Mouse (Mus musculus) spleen, postnatal 36 days (tissue): ENCODE results near the gene Olfr1360.
"Not testable (repeated sequence)": the region's sequence is repeated elsewhere in the genome, so short reads cannot be mapped to it uniquely, and the experiment has no call there.

Experiments used
- DNase-seq, 2 experiments: peaks; one replicate each; pipeline ENCODE4 v3.0.0; 2022; ENCODE audit warnings: low spot score in 2 of 2, mixed read lengths in 1 of 2

The Olfr1360 gene

DNA sequence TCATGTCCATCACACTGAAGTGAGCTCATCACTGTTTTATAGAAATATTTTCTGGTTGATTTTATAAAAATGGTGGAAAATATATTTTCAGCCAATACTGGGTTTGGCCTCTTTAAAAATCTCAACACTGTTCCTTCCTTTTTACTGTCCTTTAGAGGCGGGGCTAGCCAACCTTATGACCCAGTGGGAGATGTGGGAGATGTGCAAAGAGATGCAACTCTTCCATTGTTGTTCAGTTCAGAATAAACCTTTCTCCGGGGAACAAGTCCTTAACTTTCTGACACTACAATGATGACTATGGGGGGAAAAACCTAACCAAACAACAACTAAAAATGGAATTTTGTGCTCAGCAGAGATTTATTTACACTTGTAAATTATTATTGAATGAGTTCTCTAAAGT, at the start of gene Olfr1360:
Gene Olfr1360 (minus strand): TSS at position 101 of the 400 bp plus-strand sequence.
- DNase-seq, result no peak

DNA sequence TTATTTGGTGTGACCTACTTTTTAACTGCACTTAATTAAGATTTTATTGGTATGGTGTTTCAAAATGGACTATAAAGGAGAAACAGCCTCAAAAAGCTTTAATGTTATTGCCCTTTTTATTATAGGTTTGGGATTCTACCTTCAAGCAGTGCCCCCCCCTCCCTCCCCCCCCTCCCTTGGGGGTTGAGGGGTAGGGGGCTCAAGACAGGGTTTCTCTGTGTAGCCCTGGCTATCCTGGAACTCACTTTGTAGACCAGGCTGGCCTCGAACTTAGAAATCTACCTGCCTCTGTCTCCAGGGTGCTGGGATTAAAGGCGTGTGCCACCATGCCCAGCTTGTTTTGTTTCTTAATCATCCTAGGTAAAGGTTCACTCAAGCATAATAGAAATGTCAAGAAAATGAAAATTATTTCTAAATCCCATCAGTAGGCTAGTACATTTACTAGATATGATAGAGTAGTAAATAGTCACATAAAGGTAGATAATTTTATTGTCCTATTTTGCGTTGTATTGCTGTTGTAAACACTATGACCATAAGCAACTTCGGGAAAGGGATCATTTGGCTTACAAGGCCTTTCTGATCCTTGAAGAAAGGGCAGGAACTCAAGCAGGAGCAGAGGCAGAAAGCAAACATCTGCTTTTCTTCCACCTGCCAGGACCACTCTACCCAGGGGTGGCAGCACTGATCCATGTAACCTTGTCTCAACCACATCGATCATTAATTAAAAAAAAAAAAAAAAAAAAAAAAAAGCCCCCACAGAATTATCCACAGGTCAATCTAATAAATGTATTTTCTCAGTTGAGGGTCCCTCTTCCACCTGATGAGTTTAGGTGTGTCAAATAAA, 46.0 kb upstream of the Olfr1360 start:
- DNase-seq, result no peak

DNA sequence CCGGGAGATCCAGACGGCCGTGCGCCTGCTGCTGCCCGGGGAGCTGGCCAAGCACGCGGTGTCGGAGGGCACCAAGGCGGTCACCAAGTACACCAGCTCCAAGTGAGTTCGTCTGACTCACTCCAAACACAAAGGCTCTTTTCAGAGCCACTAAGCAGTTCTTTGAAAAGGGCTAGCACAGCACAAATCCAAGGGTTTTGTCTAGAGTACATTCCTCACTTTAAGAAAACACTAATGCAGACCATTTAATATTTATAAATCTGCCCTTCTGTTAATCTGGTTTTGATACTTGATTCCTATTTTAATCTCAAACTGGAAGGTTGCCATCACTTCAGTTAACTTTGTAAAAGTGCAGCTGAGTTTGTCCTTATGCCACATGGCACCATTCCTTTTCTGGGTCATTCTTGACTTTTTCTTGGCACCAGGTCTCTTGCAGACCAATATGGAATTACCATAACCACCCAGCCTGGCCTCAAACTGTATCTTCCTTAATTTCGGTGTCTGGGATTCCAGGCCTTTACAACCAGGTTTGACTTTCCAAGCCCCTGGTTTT, 45.2 kb upstream of the Olfr1360 start:
- no peak for DNase-seq

- DNase-seq, result peak; percentile 73 to 85
Observed at GRCm38 (mm10) chr13:21721757-21722372, 44.7 kb upstream of the Olfr1360 start, which contains the start of gene Hist1h2bm. TSS of gene Hist1h2bm (plus strand) at chr13:21722044.

- not testable (repeated sequence) for DNase-seq
Observed at GRCm38 (mm10) chr13:21721107-21721756, 44.0 kb upstream of the Olfr1360 start.

GRCm38 (mm10) chr13:21718381-21719080, 41.3 kb upstream of the Olfr1360 start:
- no peak for DNase-seq

DNA sequence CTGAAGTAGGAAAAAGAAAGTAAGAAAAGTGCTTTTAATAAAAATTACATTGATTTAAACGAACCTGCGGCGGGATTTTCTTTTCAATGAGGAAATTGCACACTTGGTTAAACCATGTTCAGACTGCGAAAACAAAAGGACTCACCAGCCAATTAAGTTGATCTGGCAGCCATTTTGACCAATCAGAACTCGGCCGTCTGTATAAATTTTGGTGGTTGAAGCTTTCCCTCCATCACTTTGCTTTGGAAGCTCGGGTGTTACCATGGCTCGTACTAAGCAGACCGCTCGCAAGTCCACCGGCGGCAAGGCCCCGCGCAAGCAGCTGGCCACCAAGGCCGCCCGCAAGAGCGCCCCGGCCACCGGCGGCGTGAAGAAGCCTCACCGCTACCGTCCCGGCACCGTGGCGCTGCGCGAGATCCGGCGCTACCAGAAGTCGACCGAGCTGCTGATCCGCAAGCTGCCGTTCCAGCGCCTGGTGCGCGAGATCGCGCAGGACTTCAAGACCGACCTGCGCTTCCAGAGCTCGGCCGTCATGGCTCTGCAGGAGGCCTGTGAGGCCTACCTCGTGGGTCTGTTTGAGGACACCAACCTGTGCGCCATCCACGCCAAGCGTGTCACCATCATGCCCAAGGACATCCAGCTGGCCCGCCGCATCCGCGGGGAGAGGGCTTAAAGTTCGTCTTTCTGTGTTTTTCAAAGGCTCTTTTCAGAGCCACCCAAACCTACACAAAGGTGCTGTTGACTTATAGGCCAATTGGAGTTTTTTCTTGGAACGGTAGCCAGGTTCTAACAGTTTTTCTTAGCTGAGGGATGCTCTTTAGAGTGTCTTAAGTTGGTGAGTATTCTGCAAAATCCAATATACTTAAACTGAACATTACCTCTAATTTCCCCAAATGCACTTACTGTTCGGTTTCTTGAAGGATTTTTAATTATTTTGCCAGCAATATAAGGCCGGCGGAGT, 40.5 kb upstream of the Olfr1360 start, which contains the start of gene Hist1h3h:
Gene Hist1h3h (plus strand): TSS at position 263 of the 961 bp plus-strand sequence.
- peak; percentile 88 to 91 for DNase-seq

- DNase-seq, result peak; percentile 53 to 67
Observed at GRCm38 (mm10) chr13:21716540-21717391, 39.6 kb upstream of the Olfr1360 start.

GRCm38 (mm10) chr13:21715864-21716539, 38.8 kb upstream of the Olfr1360 start, which contains the start of the genes Hist1h2bl and Hist1h2ai:
TSS of gene Hist1h2bl (minus strand) at chr13:21716143.
TSS of gene Hist1h2ai (plus strand) at chr13:21716422.
- DNase-seq, result peak; percentile 89 to 95

DNA sequence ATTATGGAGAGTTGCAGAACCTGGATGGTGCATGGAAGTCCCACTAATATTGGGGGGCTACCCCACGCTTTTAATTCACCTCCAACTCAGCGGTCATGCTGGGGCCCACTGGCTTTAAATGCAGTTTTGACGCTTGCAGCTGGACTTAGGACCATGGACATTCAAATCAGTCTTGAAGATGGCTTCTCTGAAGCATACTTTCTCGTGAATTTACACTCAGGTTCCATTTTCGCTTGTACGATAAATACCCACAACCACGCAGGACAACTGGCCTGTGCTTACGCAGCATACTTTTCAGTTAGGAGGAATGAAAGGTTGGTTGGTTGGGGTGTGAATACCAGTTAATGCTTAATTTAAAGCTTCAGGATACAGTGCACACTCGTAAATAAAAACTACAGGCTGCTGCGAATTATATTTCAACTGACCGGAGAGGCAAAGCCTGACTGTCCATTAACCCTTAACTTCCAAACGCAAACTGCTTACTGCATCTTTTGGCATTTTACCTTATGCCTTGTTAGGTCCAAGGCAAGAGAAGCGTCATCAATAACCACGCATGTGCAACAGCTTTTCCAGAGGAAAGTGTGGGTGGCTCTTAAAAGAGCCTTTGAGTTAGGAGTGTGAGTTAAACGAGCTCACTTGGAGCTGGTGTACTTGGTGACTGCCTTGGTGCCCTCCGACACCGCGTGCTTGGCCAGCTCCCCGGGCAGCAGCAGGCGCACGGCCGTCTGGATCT, 38.1 kb upstream of the Olfr1360 start:
- DNase-seq, result no peak

GRCm38 (mm10) chr13:21714725-21715124, 37.5 kb upstream of the Olfr1360 start:
- peak; percentile 58 to 77 for DNase-seq

GRCm38 (mm10) chr13:21711698-21712097, 34.5 kb upstream of the Olfr1360 start:
- no peak for DNase-seq

DNA sequence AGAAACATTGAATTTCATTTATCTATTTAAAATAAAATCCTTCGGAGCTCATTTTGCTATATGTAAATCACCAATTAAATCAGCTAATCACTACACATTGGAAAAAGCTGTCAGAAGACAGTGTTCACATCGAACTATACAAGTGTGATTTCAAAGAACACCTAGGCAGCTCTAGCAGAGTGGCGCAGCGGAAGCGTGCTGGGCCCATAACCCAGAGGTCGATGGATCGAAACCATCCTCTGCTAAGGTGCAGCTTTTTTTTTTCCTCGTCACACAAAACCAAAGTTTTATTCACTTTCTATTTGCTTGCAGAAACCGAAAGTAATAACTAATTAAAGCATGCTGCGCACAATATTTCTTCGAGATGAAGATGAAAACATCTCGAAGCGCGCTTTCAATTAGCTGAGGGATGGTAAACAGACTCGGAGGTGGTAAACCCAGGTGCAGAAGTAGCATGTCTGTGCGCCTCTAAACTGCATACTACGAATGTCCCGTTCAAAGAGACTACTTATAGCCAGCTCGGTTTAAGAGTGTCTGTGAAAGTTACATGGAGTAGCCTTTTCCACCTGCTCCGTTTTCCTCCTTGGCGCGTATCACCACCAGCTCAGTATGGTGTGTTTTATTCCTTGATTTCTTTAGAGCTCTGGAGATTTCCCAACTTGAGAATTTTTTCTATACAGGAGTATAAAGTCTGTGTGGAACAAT, 33.8 kb upstream of the Olfr1360 start:
- peak; percentile 78 to 84 for DNase-seq

GRCm38 (mm10) chr13:21710031-21710711, 33.0 kb upstream of the Olfr1360 start:
- DNase-seq, result peak; percentile 81 to 88

GRCm38 (mm10) chr13:21706669-21707068, 29.5 kb upstream of the Olfr1360 start:
- DNase-seq, result no peak

GRCm38 (mm10) chr13:21697811-21698210, 20.6 kb upstream of the Olfr1360 start, which contains the start of gene Olfr1359:
TSS of gene Olfr1359 (plus strand) at chr13:21698111.
- DNase-seq, result no peak
